Mouse (Mus musculus): ENCODE measurements around the gene Olfr1331.
"Not testable (repeated sequence)": the region's sequence is repeated elsewhere in the genome, so short reads cannot be mapped to it uniquely, and the experiment has no call there.

Olfr1331 gene

DNA sequence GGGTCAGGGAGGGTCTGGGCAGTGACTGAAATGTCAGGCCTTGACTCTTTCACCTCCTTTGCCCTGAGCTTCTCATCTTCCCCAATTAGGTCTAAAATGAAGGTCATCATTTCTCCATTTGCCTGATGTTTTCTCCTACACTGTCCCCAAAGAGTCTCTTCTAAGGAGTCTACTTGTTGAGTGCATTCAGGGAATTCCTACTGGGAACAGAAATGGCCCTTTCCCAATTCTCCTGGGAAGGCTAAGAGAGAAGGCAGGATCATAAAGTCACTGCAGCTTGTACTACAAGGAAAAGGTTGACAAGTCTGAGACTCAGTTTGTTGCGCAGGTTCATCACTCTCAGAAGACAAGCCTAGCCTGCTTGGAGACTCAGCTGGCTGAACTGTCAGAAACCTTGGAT lies at the start of gene Olfr1331:
Gene Olfr1331, plus strand, starts transcription at position 301 of the 400 bp plus-strand sequence.
- DNase-seq (ENCODE audit: low spot score), result no peak

DNA sequence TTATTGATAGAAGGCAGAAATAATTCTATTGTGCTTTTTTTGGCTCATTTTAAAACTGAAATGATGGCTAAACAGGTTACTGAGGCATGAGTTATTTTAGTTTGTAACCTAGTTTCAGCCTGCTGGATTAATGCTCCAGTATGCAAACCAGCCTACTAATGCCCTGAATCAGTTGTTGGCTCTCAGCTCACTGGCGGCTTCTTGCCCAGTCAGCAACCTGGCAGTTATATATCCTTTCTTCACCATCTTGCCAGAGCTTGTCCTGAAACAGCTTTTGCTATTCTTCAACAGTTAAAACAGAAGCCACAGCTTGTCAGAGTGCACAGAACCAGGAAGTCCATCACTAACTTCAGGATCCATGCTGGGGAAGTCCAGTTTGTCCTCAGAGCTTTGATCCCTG lies 45.5 kb upstream of the Olfr1331 start:
- no peak for DNase-seq (ENCODE audit: low spot score)

DNA sequence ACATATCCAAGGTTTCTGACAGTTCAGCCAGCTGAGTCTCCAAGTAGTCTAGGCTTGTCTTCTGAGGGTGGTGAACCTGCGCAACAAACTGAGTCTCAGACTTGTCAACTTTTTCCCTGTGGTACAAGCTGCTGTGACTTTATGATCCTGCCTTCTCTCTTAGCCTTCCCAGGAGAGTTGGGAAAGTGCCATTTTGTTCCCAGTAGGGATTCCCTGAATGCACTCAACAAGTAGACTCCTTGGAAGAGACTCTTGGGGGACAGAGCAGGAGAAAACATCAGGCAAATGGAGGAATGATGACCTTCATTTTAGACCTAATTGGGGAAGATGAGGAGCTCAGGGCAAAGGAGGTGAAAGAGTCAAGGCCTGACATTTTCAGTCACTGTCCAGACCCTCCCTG lies 28.3 kb upstream of the Olfr1331 start, which contains the start of gene Olfr1333:
Gene Olfr1333, minus strand, starts transcription at position 101 of the 400 bp plus-strand sequence.
- no peak for DNase-seq (ENCODE audit: low spot score)

DNA sequence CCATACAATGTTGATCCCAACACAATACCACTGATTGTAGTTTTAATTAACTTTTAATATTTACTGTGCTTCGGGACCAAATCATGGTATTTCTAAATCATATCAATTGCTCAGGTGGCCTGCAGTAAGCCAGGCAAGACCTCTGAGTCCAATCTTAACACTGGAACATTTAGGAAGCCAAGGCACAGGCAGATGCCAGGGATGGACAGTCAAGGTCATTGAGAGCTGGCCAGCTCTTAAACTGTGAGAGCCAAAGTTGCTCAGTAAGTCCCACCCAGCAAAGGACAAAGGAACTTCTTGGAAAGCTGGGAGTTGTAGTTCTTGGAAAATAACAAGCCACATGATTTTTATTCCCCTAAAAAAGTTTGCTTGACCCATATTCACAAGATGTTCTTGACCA lies 2.7 kb upstream of the Olfr1331 start:
- DNase-seq (ENCODE audit: low spot score), result no peak

DNA sequence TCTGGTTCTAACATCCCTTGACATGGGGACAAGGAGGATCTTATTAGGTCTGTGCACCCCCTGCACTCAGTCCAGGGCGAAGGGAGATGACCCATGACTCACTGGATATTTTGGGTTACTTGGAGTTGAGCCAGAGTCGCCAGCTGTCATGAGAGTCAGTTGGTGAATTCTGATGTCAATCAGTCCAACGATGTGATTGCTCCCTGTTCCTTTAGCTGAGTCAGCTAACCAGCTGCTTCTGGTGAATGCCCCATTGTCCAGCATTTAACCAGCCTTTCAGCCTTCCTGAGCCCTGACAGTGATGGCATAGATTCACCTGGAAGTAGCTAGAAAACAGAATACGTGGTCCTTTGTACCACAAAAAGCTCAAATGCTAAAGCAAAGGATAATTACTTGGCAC lies 1.7 kb upstream of the Olfr1331 start:
- no peak for DNase-seq (ENCODE audit: low spot score)

DNA sequence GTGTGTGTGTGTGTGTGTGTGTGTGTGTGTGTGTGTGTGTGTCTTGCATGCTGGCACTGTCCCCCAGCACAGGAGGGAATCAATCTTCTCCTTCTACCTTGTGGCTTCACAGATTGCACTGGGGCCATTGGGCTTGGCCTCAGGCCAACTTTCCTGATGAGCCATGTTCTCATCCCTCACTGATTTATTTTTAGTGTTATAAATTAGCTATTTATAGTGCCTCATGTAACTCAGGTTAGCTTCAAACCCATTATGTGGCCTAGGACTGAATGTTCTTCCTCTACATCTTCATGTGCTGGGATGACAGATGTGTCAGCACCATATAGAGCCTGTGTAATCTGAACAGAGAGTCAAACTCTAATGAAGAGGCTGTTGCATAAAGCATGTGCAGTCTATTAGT lies 3.1 kb downstream of the Olfr1331 start:
- DNase-seq (ENCODE audit: low spot score), result no peak

DNA sequence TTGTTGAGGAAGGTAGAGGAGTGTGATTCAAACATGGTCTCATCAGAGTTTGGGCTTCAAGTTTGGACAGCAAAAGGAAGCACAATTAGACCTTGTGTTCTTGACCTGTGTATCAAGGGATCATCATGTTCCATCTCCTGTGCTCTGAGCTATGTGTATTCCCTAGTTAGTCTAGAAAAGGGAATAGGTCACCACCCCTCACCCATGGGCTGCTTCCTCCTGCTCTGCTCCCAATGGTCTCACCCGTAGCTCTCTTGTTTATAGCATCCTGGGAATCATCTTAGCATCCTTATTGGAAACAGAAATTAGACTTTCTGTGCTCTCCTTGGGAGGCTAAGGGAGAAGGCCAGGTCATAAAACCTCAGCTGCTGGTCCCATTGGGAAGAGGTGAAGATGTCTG lies 23.8 kb downstream of the Olfr1331 start, which contains the start of gene Olfr1330:
Gene Olfr1330, plus strand, starts transcription at position 301 of the 400 bp plus-strand sequence.
- DNase-seq (ENCODE audit: low spot score), result no peak

DNA sequence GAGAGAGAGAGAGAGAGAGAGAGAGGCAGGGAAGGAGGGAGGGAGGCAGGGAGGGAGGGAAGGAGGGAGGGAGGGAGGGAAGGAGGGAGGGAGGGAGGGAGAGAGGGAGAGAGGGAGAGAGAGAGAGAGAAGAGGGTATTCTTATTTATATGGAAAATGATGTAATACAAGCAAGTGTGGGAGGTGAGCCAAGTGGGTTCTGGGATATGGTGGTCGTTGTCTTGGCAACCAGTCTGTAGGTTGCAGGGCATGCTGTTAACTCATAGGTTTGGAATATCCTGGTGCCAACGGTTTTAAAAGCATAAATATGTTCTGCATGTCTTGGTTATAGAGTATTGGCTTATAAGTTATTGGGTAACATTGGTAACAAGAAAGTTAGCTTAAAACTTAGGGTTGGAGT lies 37.5 kb downstream of the Olfr1331 start:
- DNase-seq (ENCODE audit: low spot score), result no peak

DNA sequence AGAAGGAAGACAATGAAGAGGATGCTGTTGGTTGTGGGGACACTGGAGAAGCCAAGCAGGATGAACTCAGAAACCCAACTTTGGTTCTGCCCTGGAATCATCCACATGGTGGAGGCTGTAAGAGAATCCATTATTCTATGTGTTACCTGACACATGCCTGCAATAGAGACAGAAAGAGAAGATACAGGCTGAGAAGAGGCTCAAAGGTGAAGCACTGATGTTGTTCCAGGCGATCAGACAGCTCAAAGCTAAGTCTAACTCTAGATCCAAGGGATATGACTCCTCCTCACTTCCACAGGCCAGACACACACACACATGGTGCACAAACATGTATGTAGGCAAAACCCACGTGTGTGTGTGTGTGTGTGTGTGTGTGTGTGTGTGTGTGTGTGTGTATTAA lies 52.9 kb downstream of the Olfr1331 start, which contains the start of gene Olfr1329:
Gene Olfr1329, minus strand, starts transcription at position 101 of the 400 bp plus-strand sequence.
- not testable (repeated sequence) for DNase-seq (ENCODE audit: low spot score)

Measured in ovary, adult 18-20 months (tissue).